Mouse (Mus musculus): ENCODE measurements at regions not wholly inside any gene's neighbourhood (a gene's known extent, or its start where the extent isn't known, plus 50 kb on each side); places are given as distances from the start of the nearest gene placed in this dataset.
A peak's percentile ranks its signal among the peaks of the same experiment; 100 is the strongest.
"Not testable (repeated sequence)": the region's sequence is repeated elsewhere in the genome, so short reads cannot be mapped to it uniquely, and the experiment has no call there.

- ATAC-seq (replicated peaks; ENCODE audit: low FRiP score, low TSS enrichment, poor library complexity, severe bottlenecking), result 0 out of 2 replicates have a peak, but pooled peaks have one; percentile 20
Measured at GRCm38 (mm10) chr17:3006662-3007061, 108.1 kb upstream of the Scaf8 start.

- peak; percentile 40; the same call in 1 of the 2 replicates for ATAC-seq (replicated peaks; ENCODE audit: low FRiP score, low TSS enrichment, poor library complexity, severe bottlenecking)
Measured at GRCm38 (mm10) chr17:3007234-3007633, 107.5 kb upstream of the Scaf8 start.

DNA sequence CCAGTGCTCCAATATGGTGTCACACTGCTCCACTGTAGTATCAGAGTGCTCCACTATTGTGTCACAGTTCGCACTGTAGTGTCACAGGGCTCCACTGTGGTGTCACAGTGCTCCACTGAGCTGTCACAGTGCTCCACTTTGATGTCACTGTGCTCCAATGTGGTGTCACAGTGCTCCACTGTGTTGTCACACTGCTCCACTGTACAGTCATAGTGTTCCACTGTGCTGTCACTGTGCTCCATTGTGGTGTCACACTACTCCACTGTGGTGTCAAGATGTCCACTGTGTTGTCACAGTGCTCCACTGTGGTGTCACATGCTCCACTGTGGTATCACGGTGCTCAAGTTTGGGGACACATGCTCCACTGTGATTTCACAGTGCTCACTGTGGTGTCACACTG lies 104.8 kb upstream of the Scaf8 start:
- no peak for ATAC-seq (replicated peaks; ENCODE audit: low FRiP score, low TSS enrichment, poor library complexity, severe bottlenecking)

DNA sequence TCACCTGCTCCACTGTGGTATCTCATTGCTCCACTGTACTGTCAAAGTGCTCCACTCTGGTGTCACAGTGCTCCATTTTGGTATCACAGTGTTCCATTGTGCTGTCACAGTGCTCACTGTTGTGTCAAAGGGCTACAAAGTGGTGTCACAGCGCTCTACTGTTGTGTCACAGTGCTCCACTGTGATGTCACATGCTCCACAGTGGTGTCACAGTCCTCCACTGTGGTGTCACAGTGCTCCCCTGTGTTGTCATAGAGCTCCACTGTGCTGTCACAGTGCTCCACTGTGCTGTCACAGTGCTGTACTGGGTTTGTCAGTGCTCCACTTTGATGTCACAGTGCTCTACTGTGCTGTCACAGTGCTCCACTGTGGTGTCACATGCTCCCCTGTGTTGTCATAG lies 102.7 kb upstream of the Scaf8 start:
- ATAC-seq (replicated peaks; ENCODE audit: low FRiP score, low TSS enrichment, poor library complexity, severe bottlenecking), result no peak

- ATAC-seq (replicated peaks; ENCODE audit: low FRiP score, low TSS enrichment, poor library complexity, severe bottlenecking), result no peak; the same call in 1 of the 2 replicates
Measured at GRCm38 (mm10) chr17:3019631-3020391, 95.0 kb upstream of the Scaf8 start.

DNA sequence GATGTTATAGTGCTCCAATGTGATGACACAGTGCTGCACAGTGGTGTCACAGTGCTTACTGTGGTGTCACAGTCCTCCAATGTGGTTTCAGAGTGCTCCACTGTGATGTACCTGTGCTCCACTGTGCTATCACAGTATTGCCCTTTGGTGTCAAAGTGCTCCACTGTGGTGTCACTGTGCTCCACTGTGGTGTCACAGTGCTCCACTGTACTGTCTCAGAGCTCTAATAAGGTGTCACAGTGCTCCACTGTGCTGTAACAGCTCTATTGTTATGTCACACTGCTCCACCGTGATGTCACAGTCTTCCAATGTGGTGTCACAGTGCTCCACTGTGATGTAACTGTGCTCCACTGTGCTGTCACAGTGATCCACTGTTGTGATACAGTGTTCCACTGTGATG lies 94.4 kb upstream of the Scaf8 start:
- ATAC-seq (replicated peaks; ENCODE audit: low FRiP score, low TSS enrichment, poor library complexity, severe bottlenecking), result peak; percentile 58

- ATAC-seq (replicated peaks; ENCODE audit: low FRiP score, low TSS enrichment, poor library complexity, severe bottlenecking), result no peak
Measured at GRCm38 (mm10) chr17:3022245-3022935, 92.4 kb upstream of the Scaf8 start.

GRCm38 (mm10) chr17:3022936-3023247 lies 91.9 kb upstream of the Scaf8 start:
- not testable (repeated sequence) for ATAC-seq (replicated peaks; ENCODE audit: low FRiP score, low TSS enrichment, poor library complexity, severe bottlenecking)

GRCm38 (mm10) chr17:3023426-3023825 lies 91.3 kb upstream of the Scaf8 start:
- no peak for ATAC-seq (replicated peaks; ENCODE audit: low FRiP score, low TSS enrichment, poor library complexity, severe bottlenecking)

GRCm38 (mm10) chr17:3026859-3027258 lies 87.9 kb upstream of the Scaf8 start:
- not testable (repeated sequence) for ATAC-seq (replicated peaks; ENCODE audit: low FRiP score, low TSS enrichment, poor library complexity, severe bottlenecking)

DNA sequence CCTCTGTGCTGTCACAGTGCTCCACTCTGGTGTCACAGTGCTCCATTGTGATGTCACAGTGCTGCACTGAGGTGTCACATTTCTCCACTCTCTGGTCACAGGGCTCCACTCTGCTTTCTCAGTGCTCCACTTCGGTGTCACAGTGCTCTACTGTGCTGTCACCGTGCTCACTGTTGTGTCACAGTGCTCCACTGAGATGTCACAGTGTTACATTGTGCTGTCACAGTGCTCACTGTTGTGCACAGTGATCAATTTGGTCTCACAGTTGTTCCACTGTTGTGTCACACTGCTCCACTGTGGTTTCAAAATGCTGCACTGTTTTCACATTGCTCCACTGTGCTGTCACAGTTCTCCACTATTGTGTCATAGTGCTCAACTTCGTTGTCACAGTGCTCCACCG lies 87.4 kb upstream of the Scaf8 start:
- no peak for ATAC-seq (replicated peaks; ENCODE audit: low FRiP score, low TSS enrichment, poor library complexity, severe bottlenecking)

- not testable (repeated sequence) for ATAC-seq (replicated peaks; ENCODE audit: low FRiP score, low TSS enrichment, poor library complexity, severe bottlenecking)
Measured at GRCm38 (mm10) chr17:3029750-3030149, 85.0 kb upstream of the Scaf8 start.

DNA sequence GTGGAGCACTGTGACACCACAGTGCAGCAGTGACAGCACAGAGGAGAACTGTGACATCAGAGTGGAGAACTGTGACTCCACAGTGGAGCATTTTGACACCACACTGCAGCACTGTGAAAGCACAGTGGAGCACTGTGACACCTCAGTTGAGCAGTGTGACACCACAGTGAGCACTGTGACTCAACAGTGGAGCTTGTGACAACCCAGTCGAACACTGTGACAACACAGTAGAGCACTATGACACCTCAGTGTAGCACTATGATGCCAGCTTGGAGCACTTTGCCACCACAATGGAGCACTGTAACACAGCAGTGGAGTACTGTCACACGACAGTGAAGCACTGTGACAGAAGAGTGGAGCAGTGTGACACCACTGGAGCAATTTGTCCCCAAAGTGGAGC lies 79.7 kb upstream of the Scaf8 start:
- no peak for ATAC-seq (replicated peaks; ENCODE audit: low FRiP score, low TSS enrichment, poor library complexity, severe bottlenecking)

DNA sequence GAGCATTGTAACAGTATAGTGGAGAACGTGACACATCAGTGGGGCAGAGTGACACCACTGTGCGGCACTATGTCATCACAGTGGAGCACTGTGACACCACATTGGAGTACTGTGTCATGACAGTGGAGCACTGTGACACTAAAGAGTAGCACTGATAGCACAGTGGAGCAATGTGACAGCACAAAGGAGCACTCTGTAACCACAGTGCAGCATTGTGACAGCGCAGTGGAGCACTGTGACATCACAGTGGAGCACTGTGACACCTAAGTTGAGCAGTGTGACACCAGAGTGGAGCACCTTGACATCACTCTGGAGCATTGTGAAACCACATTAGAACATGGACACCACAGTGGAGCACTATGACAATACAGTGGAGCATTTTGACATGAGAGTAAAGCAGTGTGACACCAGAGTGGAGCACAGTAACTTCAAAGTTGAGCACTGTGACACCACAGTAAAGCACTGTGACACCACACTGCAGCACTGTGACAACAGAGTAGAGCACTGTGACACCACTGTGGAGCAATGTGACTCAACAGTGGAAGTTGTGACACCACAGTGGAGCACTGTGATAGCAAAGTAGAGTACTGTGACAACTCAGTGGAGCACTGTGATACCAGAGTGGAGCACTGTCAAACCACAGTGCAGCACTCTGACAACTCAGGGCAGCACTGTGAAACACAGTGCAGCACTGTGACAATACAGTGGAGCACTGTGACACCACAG lies 77.5 kb upstream of the Scaf8 start:
- ATAC-seq (replicated peaks; ENCODE audit: low FRiP score, low TSS enrichment, poor library complexity, severe bottlenecking), result no peak

- ATAC-seq (replicated peaks; ENCODE audit: low FRiP score, low TSS enrichment, poor library complexity, severe bottlenecking), result no peak
Measured at GRCm38 (mm10) chr17:3038067-3038466, 76.7 kb upstream of the Scaf8 start.

DNA sequence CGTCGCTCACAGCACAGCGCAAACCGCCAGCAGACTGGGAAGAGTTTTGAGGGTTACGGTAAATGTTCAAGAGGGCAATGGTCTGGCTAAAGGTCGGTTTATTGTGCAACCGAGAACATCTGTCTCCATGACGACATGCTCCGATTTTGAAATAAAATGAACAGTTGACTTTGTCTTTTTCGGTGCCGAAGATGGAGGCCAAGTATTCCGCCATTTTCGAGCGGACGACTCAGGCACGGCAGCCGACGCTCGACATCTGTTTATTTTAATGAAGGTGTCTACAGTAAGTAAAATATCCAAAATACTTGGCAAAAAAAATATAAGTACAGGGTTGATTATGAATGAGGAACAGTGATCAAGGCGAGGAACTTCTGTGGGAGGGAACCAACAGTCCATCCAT lies 70.3 kb upstream of the Scaf8 start:
- ATAC-seq (replicated peaks; ENCODE audit: low FRiP score, low TSS enrichment, poor library complexity, severe bottlenecking), result not testable (repeated sequence)

DNA sequence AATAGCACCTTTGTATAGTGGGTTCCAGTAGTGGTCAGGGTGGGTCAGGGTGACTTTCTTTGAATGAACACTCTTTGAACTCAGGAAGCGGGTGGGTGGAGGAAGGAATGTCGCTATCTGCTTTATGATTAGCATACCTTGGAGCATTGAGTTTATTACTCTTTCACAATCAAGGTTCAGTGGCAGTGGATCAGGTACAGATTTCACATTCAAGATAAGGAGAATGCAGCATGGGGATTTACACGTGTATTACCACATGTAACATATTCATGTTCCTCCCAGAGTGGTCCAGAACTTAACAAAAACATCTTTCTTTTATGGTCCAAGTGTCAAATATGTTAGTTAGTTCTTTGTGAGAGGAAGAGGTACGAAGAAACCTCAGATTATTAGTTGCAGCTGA lies 60.9 kb upstream of the Scaf8 start:
- not testable (repeated sequence) for ATAC-seq (replicated peaks; ENCODE audit: low FRiP score, low TSS enrichment, poor library complexity, severe bottlenecking)

DNA sequence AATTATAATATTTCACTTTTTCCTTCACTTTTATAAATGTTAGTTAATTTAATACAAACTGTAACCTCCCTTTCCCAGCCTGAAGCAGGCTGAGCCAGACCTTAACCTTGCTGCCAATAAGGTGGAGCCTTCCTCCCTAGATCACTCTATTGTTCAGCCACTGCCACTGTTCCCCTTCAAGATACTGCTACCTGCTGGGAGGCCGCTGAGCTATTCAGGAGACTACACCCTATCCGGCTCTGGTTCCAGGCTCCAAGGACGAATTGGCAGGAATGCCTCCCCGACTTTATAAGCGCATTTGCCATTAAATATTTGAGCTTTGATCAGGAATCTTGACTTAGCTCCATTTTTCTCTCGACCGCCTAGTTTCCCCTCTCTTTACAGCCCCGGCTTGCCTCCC lies 59.9 kb upstream of the Scaf8 start:
- ATAC-seq (replicated peaks; ENCODE audit: low FRiP score, low TSS enrichment, poor library complexity, severe bottlenecking), result not testable (repeated sequence)

DNA sequence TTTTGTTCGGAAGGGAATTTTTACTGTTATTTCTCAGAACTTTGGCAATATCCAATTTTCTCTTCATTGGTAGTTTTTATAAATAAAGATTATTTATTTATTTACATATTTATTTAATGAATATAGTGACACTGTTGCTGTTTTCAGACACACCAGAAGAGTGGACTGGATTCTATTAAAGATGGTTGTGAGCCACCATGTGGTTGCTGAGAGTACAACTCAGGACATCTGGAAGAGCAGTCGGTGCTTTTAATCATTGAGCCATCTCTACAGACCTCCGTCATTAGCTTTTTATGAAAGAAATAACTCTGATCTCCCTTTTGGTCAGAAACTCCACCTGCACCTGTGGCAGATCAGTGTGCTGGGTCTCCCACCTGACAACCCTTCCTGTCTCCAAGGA lies 59.4 kb upstream of the Scaf8 start:
- ATAC-seq (replicated peaks; ENCODE audit: low FRiP score, low TSS enrichment, poor library complexity, severe bottlenecking), result not testable (repeated sequence)

DNA sequence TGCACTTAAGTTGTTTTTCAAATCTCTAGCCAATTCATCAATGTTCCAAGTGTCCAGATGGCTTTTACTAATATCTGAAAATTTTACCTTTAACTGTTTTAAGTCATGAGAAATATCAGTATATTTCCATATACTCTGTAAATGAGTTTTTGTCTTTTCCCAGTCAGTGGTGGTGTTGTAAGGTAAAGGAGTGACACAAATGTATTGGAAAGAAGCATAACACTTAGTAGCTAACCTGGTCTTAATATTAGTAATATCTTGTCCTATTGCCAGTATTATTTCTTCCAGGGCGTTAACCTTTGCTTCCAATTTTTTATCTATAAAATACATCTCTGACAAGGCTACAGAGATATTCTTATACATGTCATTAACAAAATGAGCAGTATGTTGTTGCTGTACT lies 51.4 kb upstream of the Scaf8 start:
- ATAC-seq (replicated peaks; ENCODE audit: low FRiP score, low TSS enrichment, poor library complexity, severe bottlenecking), result not testable (repeated sequence)
